Mouse (Mus musculus) erythroblast, adult 5-6 weeks (primary cell): ENCODE results near the gene Nmnat2. TPM values are rescaled to one million over a fixed set of nuclear protein-coding genes. Genes with fewer than 3 reads are reported as not detected.

Source experiments
- ATAC-seq: replicated peaks from 2 replicates; pipeline ENCODE4 v1.8.0; 2016; ENCODE audit warnings: moderate number of reproducible peaks, mild to moderate bottlenecking, moderate TSS enrichment, inconsistent platforms; ENCODE audit not compliant: poor library complexity, low FRiP score, severe bottlenecking
- total RNA-seq, 2 experiments: library from RNA; stranded (forward) in 1 of 2; stranded (reverse) in 1 of 2; fragments of 150-400 nt in 1 of 2; fragments of 200-764, 138-1000 nt in 1 of 2; gene quantifications; 2 replicates each; pipeline versions ENCODE4 v1.2.3 to v1.2.4; 2015 to 2017; ENCODE audit warnings: low replicate concordance in 2 of 2

The Nmnat2 gene
- total RNA-seq, 2 experiments from 2014 or later = not detected

DNA sequence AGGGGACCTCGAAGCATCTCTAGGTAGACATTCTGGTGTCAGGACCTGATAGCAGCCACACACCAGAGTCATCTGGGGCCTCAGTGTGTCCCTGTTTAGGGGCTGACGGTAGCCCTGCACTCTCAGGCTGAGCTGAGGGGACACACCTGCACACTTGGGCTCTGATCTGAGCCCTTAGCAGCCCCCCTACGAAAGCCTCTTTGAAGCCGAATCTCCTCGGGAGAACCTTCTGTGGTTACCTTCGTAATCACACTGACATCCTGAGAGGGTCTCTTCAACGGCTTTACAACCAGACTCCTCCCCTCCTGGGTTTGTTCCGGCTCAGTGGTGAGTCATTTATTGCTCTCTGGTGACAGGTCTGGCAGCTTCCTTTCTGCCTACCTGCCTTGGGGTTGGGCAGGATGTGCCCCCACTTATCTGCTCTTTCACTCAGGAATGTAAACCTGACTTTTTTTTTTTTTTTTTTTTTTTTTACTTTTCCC, 186.0 kb downstream of the Nmnat2 start:
- ATAC-seq = no peak

GRCm38 (mm10) chr1:153144021-153144420, 189.2 kb downstream of the Nmnat2 start:
- no peak for ATAC-seq

- no peak for ATAC-seq
Observed at GRCm38 (mm10) chr1:153145791-153146190, 191.0 kb downstream of the Nmnat2 start.

DNA sequence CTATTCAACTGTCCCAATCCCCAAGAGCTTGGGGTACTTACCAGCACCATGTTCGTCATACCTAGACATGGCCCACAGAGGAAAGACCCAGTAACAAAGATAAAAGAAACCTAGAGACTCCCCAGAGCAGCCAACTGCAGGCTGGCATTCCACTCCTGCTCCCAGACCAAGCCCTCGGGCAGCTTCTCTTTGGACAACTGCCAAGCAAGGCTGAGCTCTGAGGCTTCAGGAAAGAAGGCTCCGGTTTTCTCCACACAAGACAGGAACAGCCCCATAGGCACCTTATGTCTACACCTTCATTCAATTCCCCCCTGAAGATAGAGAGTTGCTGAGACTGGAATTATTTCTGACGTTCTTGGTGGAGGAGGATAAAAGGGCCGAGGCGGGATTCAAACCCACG, 197.8 kb downstream of the Nmnat2 start:
- no peak for ATAC-seq

DNA sequence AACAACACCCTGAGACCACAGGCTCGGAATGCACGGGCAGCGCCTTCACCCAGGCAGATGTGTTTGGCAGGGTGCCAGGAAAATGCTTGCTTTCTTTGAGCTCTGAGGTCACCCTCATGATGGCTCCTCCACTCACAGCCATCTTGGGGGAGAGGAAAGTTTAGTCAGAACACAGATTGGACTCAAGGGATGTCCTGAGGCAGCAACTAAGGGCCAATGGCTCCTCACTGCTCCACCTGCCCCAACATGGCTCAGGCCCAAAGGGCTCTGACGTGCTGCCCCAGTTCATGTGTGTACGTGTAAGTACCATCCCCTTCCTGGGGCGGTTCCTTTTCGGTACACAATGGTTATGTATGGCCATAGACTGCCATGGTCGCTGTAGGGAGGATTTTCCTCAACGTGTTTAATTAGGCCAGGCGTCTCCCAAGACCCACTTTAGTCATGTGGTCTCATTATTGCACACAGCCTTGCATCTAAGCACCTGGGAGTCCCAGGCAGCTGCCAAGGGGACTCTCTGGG, 198.9 kb downstream of the Nmnat2 start:
- no peak for ATAC-seq

DNA sequence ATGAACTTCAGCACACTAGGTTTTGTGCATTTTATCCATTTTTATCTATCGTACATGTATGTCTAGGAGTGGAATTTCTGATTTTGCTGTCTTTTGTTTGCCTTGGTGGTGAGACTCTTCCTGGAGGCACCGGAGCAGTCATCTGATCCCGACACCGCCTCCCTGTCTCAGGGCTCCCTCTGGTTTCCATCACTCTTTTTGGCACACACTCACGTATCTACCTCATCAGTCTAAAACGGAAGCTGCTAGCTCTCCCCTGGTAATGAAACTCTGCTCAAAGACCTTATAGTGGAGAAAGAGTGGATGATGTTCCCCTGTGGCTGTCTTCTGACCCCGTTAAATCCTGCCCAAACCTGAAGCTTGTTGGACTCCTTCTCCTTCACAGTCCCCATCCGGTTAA, 200.6 kb downstream of the Nmnat2 start:
- ATAC-seq = no peak

GRCm38 (mm10) chr1:153157021-153157623, 202.3 kb downstream of the Nmnat2 start:
- ATAC-seq = no peak

DNA sequence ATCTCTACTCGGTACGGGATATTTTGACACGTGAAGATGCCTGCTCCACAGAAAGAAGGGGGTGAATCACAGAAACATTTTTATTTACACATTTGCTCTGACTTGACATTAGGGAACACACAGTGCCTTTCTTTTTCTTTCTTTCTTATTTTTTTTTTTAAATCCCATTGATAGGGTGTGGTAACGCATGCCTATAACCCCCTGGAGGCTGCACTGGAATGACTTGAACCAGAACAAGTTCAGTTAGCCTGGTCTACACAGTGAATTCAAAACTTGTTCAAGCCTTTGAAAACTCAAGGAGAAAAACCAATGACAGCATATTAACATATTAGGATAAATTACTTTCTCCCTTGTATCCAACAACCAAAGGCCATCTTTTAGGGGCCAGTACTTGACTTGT, 204.3 kb downstream of the Nmnat2 start:
- ATAC-seq = no peak

GRCm38 (mm10) chr1:153163831-153164230, 209.0 kb downstream of the Nmnat2 start:
- no peak for ATAC-seq

DNA sequence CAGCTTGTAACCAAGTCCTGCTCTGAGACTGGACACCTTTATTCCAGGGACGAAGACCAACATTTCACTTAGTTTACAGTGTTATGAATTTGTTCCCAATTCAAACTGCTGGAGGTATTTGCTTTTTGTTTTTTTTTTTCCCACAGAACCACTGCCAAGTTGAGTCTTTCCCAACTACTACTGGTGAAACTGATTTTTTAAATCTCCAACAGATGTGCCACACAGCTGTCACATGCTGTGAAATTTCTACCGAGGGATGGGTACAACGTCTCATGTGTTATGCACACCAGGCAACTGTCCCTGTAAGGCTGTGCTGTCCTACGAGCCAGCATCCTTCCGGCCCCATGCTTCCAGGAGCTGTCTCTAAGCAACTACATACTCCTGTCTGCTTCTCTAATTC, 213.5 kb downstream of the Nmnat2 start:
- ATAC-seq = no peak

Other genes starting within 250 kb of the Nmnat2 start
- not detected in 2 replicates for gene Apobec4, start 204.4 kb upstream of the Nmnat2 start, total RNA-seq (2015; ENCODE audit: low replicate concordance)
- 0.51 TPM in 1 of 2 replicates, not detected in the other for gene Apobec4, start 204.4 kb upstream of the Nmnat2 start, total RNA-seq (2017; ENCODE audit: low replicate concordance)
- gene Rgl1, start 188.6 kb upstream of the Nmnat2 start, total RNA-seq (2015; ENCODE audit: low replicate concordance) = 5.8 and 13.6 TPM in 2 replicates
- gene Rgl1, start 188.6 kb upstream of the Nmnat2 start, total RNA-seq (2017; ENCODE audit: low replicate concordance) = 14.4 and 46.6 TPM in 2 replicates
- gene Arpc5, start 188.5 kb upstream of the Nmnat2 start, total RNA-seq (2015; ENCODE audit: low replicate concordance) = 170 and 173 TPM in 2 replicates
- 68.9 and 74.2 TPM in 2 replicates for gene Arpc5, start 188.5 kb upstream of the Nmnat2 start, total RNA-seq (2017; ENCODE audit: low replicate concordance)
- gene Ncf2, start 154.8 kb upstream of the Nmnat2 start, total RNA-seq (2015; ENCODE audit: low replicate concordance) = 40.0 and 42.4 TPM in 2 replicates
- 35.7 and 41.1 TPM in 2 replicates for gene Ncf2, start 154.8 kb upstream of the Nmnat2 start, total RNA-seq (2017; ENCODE audit: low replicate concordance)
- 24.8 and 27.6 TPM in 2 replicates for gene Smg7, start 52.3 kb upstream of the Nmnat2 start, total RNA-seq (2015; ENCODE audit: low replicate concordance)
- gene Smg7, start 52.3 kb upstream of the Nmnat2 start, total RNA-seq (2017; ENCODE audit: low replicate concordance) = 21.0 and 21.6 TPM in 2 replicates
- gene Lamc2, start 231.5 kb downstream of the Nmnat2 start, total RNA-seq (2015; ENCODE audit: low replicate concordance) = not detected in 2 replicates
- gene Lamc2, start 231.5 kb downstream of the Nmnat2 start, total RNA-seq (2017; ENCODE audit: low replicate concordance) = not detected in 2 replicates